Mouse (Mus musculus) fibroblast of lung, adult 2 months (primary cell): Measurements from ENCODE around the gene 1110051M20Rik.

Source experiments
- DNase-seq: peaks from one replicate; pipeline ENCODE4 v3.0.0-alpha.2; 2011; ENCODE audit warnings: low read depth

1110051M20Rik gene

DNA sequence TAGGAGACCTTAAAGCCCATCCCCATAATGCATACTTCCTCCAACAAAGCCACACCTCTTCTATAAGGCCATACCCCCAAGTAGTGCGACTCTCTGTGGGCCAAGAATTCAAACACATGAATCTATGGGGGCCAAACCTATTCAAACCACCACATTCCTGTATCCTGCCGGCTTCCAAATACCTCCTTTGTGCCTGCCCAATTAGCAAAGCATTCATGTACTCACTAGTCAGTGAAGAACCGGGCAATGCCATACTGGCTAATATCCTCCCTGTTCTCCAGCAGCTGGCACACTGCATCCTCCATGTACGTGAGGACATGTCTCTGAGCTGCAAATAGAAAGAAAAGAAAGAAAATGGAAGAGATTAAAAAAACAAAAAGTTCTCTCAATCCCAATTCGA is 22.9 kb downstream of the 1110051M20Rik start:
- no peak for DNase-seq

GRCm38 (mm10) chr2:91413811-91414210 is 30.7 kb downstream of the 1110051M20Rik start:
- DNase-seq = no peak

DNA sequence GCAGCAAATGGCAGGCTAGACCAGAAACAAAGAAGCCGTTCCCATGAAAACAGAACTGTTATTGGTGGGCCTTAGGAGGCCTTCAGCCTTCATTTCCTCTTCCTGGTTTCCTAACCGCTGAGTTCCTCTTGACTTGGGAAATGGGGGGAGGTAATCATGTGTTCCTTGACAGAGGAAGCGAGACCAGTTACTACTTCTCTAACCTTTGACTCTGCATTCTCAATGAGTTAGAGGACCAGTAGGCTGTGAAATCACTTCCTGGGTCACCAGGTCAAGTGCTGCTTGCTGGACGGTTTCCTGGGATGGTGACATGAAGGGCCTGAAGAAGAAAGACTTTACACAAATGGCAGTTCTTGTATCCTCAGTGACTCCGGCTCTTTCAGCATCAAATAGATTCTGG is 32.1 kb downstream of the 1110051M20Rik start:
- DNase-seq = no peak

GRCm38 (mm10) chr2:91411473-91411872 is 33.0 kb downstream of the 1110051M20Rik start:
- peak; percentile 41 for DNase-seq

DNA sequence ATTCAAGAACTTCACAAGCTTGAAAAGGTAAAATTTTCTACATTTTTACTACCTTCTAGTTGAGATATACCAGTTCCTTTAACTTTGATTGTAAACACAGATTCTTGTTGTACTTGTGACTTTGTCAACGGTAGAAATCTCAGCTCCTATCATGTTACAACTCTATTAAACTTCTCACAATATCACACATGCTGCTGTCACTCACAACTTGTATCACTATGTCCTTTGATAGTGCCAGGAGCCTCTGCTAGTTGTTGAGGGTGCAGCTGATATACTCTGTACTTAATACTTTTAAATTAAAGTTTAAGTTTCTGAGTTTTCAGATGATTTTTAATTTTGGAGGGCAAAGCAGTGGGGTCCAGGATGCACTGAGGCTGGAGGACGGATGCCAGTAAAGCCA is 36.5 kb downstream of the 1110051M20Rik start:
- DNase-seq = no peak

DNA sequence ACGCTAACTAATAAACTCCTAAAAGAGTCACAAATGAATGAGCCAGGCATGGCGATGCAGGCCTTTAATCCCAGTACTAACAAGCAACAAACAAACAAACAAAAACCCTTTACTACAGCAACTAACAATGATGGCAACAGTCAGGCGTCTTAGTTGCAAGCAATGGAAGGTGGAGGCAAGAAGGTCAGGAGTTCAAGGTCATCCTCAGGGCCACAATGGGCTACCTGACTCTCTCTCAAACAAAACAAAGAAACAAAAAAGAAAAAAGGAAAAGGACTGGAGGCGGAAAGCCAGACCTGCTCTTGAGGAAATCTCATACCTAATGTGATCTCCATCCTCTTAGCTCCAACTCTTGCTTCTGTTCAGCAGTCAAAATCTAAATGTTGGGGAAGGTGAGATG is 39.4 kb downstream of the 1110051M20Rik start:
- DNase-seq = no peak

DNA sequence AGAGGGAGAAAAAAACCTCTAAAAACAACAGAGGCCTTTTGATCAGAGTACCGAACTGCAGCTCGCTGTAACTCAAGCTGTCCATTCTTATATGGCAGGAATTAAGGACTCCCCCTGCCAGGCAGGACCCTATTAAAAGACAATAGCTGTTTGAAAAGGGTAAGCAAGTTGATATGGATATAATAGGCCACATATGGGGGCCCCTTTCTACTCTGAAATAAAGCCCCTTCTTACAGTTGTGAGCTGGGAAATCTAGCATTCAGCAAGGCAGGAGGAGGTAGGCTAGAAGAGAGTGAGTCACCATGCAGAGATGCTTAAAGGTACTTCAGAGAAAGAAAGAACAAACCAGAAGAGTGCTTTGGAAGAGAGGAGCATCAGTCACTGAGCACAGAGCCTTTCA is 44.8 kb downstream of the 1110051M20Rik start:
- DNase-seq = no peak

GRCm38 (mm10) chr2:91399168-91399567 is 45.3 kb downstream of the 1110051M20Rik start:
- no peak for DNase-seq

DNA sequence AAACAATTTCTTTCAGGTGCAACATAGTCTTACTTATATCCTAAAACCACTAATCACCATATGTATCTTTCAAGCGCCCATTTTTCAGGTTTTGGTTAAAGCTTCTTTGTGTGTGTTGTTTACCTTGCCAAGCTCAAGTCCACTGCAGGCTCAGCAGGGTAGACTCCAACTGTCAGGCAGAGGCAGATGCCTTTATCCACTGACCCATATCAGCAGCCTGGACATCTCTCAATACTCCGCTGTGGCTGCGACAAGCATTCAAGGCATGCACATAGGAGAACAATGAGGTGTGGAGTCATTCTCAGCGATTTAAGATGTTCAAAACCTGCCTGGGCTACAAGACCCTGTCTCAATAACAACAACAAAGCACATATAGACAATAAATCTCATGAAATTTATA is 50.4 kb downstream of the 1110051M20Rik start:
- DNase-seq = no peak

- no peak for DNase-seq
These were observed 55.8 kb downstream of the 1110051M20Rik start for GRCm38 (mm10) chr2:91388738-91389137.

GRCm38 (mm10) chr2:91388281-91388680 is 56.2 kb downstream of the 1110051M20Rik start:
- DNase-seq = no peak

GRCm38 (mm10) chr2:91387287-91387958 is 57.1 kb downstream of the 1110051M20Rik start:
- no peak for DNase-seq

- no peak for DNase-seq
These were observed 57.8 kb downstream of the 1110051M20Rik start for GRCm38 (mm10) chr2:91386547-91387286.

DNA sequence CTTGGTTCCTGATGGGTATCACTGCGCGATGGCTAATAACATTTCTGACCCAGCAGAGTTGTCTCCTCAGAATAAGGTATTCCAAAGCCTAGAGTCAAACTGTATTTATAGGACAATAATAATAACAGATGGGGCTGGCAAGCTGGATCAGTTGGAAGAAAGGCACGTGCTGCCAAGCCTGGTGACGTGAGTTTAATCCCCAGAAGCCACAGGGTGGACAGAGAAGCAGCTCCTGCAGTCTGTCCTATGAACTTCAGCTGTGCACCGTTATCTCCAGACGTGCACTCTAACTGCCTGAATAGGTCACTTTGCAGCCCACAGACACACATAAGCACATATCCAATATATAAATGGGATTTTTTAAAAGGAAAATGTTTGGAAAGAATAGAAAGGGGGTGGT is 61.2 kb downstream of the 1110051M20Rik start:
- DNase-seq = no peak

DNA sequence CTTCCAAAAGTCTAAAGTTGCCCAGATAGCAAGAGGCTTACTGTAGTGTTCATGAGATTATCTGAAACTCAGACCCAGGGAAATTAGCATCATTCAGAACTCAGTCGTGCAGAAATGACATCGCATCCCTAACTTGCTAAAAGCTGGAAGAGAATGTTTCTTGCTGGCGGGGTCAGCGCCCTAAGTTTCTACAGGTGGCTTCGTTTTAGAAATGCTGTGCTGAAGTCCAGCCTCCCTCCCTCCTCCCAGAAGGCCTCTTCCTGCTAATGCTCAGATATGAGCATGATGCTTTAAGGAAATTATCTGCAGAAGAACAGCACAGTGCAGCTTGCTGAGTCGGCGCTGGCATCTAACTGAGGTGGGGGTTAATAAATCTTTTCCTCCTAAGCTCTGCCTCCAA is 67.5 kb downstream of the 1110051M20Rik start:
- no peak for DNase-seq

GRCm38 (mm10) chr2:91370314-91370713 is 74.2 kb downstream of the 1110051M20Rik start:
- DNase-seq = no peak

DNA sequence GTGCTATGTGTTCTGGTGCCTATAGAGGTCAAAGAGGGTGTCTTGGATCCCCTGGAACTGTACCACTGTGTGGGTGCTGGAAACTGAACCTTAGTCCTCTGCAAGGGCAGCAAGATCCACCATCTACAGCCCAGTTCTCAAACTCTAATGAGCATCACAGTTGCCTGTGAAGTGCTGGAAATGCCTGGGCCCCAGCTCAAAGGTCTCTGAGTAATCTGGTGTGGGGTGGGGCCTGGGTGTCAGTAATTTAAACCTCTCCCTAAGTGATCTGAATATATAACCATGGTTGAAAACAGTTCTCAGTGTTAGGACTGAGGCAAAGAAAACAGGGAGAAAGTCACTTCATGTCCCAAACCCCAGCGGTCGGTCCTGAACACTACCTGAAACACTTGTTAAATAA is 81.2 kb downstream of the 1110051M20Rik start:
- no peak for DNase-seq

GRCm38 (mm10) chr2:91361068-91361528 is 83.4 kb downstream of the 1110051M20Rik start:
- no peak for DNase-seq

DNA sequence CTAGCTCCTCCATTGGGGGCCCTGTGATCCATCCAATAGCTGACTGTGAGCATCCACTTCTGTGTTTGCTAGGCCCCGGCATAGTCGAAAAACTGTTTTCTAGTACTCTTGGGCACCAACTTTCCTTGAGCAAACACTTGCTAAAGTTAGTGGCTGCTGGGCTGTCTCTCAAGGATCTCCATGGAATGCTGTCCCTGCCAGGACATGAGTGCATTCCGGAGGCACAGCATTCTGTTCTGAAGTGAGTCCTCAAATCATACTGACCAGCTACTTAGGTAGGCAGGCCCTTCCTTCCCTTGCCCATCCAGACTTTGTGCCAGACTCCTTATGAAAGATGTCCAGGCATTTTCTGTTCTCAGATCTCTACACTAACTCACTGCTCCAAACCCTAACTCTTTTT is 88.7 kb downstream of the 1110051M20Rik start:
- DNase-seq = no peak

GRCm38 (mm10) chr2:91354727-91355403 is 89.6 kb downstream of the 1110051M20Rik start:
- no peak for DNase-seq

DNA sequence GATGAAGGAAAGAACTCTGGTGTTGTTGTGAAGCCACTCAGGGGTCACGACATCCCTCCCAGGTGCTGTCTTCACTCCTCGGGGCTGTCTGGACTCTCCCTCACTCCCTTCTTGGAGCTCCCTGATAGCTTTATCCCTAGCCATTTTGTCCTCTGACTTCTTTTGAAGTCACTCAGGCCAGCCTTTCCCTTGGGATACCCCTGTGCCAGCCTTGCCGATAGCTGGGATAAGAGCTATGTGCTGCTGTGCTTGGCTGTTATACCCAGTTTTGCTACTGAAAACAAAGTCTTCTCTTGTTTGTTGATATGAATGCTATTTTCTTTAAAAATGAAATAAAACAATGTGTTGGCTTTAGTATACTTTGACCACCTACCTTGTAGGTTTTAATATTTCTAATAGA is 90.7 kb downstream of the 1110051M20Rik start:
- DNase-seq = no peak

- no peak for DNase-seq
These were observed 92.7 kb downstream of the 1110051M20Rik start for GRCm38 (mm10) chr2:91351841-91352240.

GRCm38 (mm10) chr2:91349974-91350457 is 94.5 kb downstream of the 1110051M20Rik start:
- DNase-seq = no peak
